Mouse (Mus musculus): ENCODE data around the gene Crim1.

GRCm38 (mm10) chr17:78308221-78308620 lies 108.2 kb downstream of the Crim1 start:
- TF ChIP-seq CHD2 (IDR thresholded peaks at IDR 0.05; ENCODE audit: low read depth, low read length), result no peak
- TF ChIP-seq HCFC1 (IDR thresholded peaks at IDR 0.05; ENCODE audit: borderline replicate concordance, insufficient read depth, low read length), result no peak
- no peak for TF ChIP-seq MAFK (IDR thresholded peaks at IDR 0.05; ENCODE audit: insufficient read depth, low read depth, low read length)
